Mouse (Mus musculus) hindbrain, embryonic 11.5 days (tissue): Measurements from ENCODE around the gene Tmem176a. TPM values are rescaled to one million over a fixed set of nuclear protein-coding genes. Genes with fewer than 3 reads are reported as not detected.
"Not testable (repeated sequence)": the region's sequence is repeated elsewhere in the genome, so short reads cannot be mapped to it uniquely, and the experiment has no call there.

Source experiments
- ATAC-seq: fragments of 200-750 bp; cut with Nextera tagmentation; 2 replicates; pipeline ENCODE4 v1.8.0; 2017; ENCODE audit warnings: mild to moderate bottlenecking, moderate TSS enrichment, moderate library complexity; ENCODE audit not compliant: low FRiP score
- DNase-seq: peaks from one replicate; pipeline ENCODE4 v3.0.0-alpha.2; 2015; ENCODE audit warnings: low spot score
- H3K27ac ChIP-seq: fragments of 300-500 bp; sonication (generic); 2 replicates; pipeline ENCODE4 v1.5.1; 2014; ENCODE audit warnings: mild to moderate bottlenecking, low read depth, low read length
- H3K27me3 ChIP-seq: fragments of 300-500 bp; sonication (generic); 2 replicates; pipeline ENCODE4 v1.6.1; 2014; ENCODE audit warnings: mild to moderate bottlenecking, low read length, moderate library complexity, mixed read lengths; ENCODE audit not compliant: control insufficient read depth, insufficient read depth
- H3K36me3 ChIP-seq: fragments of 300-500 bp; sonication (generic); 2 replicates; pipeline ENCODE4 v1.6.1; 2014; ENCODE audit warnings: mild to moderate bottlenecking, low read length, moderate library complexity, mixed read lengths; ENCODE audit not compliant: control insufficient read depth, insufficient read depth
- H3K4me1 ChIP-seq: fragments of 300-500 bp; sonication (generic); replicated peaks from 2 replicates; pipeline ENCODE4 v1.6.1; 2014; ENCODE audit warnings: low read length, mixed read lengths; ENCODE audit not compliant: control insufficient read depth, insufficient read depth
- H3K4me2 ChIP-seq: fragments of 300-500 bp; sonication (generic); replicated peaks from 2 replicates; pipeline ENCODE4 v1.6.1; 2014; ENCODE audit warnings: mild to moderate bottlenecking, low read depth, low read length
- H3K4me3 ChIP-seq: fragments of 300-500 bp; sonication (generic); 2 replicates; pipeline ENCODE4 v1.5.1; 2014; ENCODE audit warnings: low read depth, low read length
- H3K9ac ChIP-seq: fragments of 300-500 bp; sonication (generic); 2 replicates; pipeline ENCODE4 v1.6.1; 2014; ENCODE audit warnings: low read depth, low read length
- H3K9me3 ChIP-seq: fragments of 300-500 bp; sonication (generic); 2 replicates; pipeline ENCODE4 v1.6.1; 2016; ENCODE audit warnings: low read length; ENCODE audit not compliant: control insufficient read depth
- WGBS: fragments of 180-500 bp; shearing (Covaris S2); extraction: QIAGEN DNeasy Blood & Tissue Kit; methylation state at CpG from one replicate; pipeline ENCODE4 v1.1.7; 2014; 5-methylcytosine and 5-hydroxymethylcytosine counted together
- polyA plus RNA-seq: library from polyadenylated mRNA; unstranded; fragments of >200 nt; fragmentation: Nextera tagmentation; extraction: Ambion mirVana; gene quantifications from 2 replicates; pipeline ENCODE4 v1.2.1, GENCODE M21; 2014

The Tmem176a gene
- polyA plus RNA-seq, 1 experiment from 2014 or later = 26.0 TPM

DNA sequence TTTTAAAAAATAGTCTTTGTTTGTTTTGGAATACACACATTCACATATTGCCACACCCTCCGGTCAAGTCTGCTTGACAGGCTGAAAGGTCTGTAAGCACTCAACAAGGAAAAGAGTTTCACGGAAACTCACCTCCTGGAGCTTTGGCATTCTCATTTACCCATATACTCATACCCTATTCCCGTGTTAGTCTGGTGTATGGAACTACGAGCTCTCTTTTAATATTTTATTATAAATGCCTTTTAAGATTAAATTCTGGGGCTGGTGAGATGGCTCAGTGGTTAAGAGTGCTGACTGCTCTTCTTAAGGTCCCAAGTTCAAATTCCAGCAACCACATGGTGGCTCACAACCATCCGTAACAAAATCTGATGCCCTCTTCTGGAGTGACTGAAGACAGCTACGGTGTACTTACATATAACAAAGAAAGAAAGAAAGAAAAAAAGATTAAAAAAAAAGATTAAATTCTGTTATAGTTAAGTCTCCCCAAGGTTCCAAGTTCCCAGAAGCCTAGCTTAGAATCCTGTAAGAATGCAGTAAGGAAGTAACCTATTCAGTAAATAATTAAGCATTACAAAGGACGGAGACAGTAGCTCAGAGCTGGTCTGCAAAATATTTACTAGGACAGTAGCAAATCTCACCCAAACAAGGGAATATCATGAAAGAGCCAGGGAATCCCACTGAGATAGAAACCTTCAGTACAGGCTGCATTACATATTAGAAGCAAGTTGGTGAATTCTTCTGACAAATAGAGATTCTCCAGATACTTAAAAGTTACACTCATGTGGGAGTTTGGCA lies 18.5 kb upstream of the Tmem176a start:
- not testable (repeated sequence) for H3K36me3 ChIP-seq, H3K9me3 ChIP-seq, H3K9ac ChIP-seq, H3K27ac ChIP-seq, H3K4me2 ChIP-seq, H3K4me3 ChIP-seq, DNase-seq, H3K4me1 ChIP-seq, H3K27me3 ChIP-seq, ATAC-seq
- WGBS = 88% methylated on average over 7 of the region's 7 CpGs

DNA sequence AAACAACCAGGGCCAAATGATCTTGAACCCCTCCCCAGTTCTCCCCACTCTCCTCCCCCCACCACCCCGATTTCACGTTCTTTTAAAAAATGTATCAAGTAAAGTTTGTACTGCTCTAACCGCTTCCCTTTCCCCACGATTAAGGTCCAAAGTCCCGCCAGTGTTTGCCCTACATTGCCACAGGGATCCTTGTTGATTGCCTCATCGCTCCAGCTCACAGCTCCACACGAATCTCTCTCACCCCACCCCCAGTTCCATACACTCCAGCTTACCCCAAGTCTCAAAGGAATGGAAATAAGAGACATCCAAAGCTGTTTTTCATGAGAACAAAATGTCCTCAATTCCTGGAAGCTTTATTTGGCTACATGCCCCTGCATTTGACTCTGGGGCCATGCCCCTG lies 15.7 kb upstream of the Tmem176a start:
- H3K9ac ChIP-seq = no peak overlapping the region
- no peak for ATAC-seq
- no peaks in the 10 kb centered on the region for H3K9me3 ChIP-seq
- WGBS = 74% methylated on average over 7 of the region's 7 CpGs
- H3K4me1 ChIP-seq = no peaks in the 10 kb centered on the region
- no peak for DNase-seq
- H3K36me3 ChIP-seq = no peaks in the 10 kb centered on the region
- H3K4me2 ChIP-seq = no peak overlapping the region
- H3K27me3 ChIP-seq = no peaks in the 10 kb centered on the region
- H3K27ac ChIP-seq = no peak overlapping the region
- H3K4me3 ChIP-seq = no peak overlapping the region

DNA sequence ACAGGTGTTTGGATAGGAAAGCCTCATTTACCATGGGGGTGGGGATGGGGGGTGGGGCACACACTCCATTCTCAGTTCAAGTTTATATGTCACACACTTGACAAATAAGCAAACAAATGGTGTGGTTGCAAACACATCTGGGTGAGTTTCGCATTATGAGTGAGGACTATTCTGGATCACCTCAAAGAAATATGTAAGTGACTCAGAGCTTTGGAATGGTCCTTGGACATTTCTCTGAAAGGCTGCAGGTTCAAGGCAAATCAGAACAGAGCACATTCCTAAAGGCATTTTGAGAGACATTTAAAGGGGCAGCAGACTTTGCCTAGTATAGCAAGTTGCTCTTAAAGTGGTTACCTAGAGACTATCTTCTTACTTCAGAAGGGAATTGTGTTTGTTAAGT lies 11.7 kb upstream of the Tmem176a start:
- no peaks in the 10 kb centered on the region for H3K36me3 ChIP-seq
- ATAC-seq = no peak
- H3K4me1 ChIP-seq = no peaks in the 10 kb centered on the region
- H3K9me3 ChIP-seq = no peaks in the 10 kb centered on the region
- DNase-seq = no peak
- H3K4me2 ChIP-seq = no peak overlapping the region
- H3K4me3 ChIP-seq = no peak overlapping the region
- no peak overlapping the region for H3K9ac ChIP-seq
- no peak overlapping the region for H3K27ac ChIP-seq
- no peaks in the 10 kb centered on the region for H3K27me3 ChIP-seq
- 85% methylated on average over 1 of the region's 1 CpGs for WGBS

DNA sequence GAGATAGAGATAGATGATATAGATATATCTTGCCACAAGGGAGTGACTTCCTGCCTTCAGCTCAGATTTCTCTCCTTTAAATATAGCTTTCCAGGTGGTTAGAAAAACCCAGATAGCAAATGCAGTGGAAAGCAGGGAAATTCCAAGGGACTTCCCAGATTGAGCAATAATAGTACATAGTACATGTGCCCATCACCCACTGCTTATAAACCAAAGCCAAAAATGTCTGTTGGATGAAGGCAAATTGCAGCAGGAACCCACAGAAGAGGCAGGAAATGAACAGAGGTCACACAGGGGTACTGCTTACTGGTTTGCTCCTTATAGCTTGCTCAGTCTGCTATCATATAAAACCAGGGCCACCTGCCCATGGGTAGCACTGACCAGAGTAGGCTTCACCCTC lies 11.1 kb upstream of the Tmem176a start:
- no peak overlapping the region for H3K4me2 ChIP-seq
- no peak overlapping the region for H3K27ac ChIP-seq
- no peak overlapping the region for H3K9ac ChIP-seq
- H3K9me3 ChIP-seq = no peaks in the 10 kb centered on the region
- H3K4me3 ChIP-seq = no peak overlapping the region
- H3K36me3 ChIP-seq = no peaks in the 10 kb centered on the region
- ATAC-seq (no peak), DNase-seq (no peak)
- H3K4me1 ChIP-seq = no peaks in the 10 kb centered on the region
- no peaks in the 10 kb centered on the region for H3K27me3 ChIP-seq

DNA sequence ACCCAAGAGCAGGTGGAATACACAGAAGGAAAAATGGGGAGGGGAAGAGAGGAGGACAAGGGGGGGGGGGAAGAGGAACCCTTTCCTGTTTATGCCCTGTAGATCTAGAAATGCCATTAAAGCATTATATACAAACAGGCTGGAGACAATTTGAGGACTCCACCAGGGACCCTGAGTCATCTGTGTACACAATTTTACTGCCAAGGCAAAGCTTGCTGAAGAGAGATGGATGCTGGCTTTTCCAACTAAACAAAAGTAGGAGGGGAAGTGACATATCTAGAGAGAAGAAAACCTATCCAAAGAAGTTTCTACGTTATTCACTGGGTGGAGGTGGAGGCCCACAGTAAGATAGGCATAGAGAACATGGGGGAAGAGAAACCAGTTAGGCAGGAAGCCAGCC lies 10.5 kb upstream of the Tmem176a start:
- Histone ChIP-seq H3K4me3 (no peak overlapping the region), H3K9me3 (no peaks in the 10 kb centered on the region), H3K36me3 (no peaks in the 10 kb centered on the region), H3K27me3 (no peaks in the 10 kb centered on the region), H3K27ac (no peak overlapping the region), H3K9ac (no peak overlapping the region), H3K4me1 (no peaks in the 10 kb centered on the region), H3K4me2 (no peak overlapping the region)
- DNase-seq (no peak), ATAC-seq (no peak)
- 74% methylated on average over 1 of the region's 1 CpGs for WGBS

DNA sequence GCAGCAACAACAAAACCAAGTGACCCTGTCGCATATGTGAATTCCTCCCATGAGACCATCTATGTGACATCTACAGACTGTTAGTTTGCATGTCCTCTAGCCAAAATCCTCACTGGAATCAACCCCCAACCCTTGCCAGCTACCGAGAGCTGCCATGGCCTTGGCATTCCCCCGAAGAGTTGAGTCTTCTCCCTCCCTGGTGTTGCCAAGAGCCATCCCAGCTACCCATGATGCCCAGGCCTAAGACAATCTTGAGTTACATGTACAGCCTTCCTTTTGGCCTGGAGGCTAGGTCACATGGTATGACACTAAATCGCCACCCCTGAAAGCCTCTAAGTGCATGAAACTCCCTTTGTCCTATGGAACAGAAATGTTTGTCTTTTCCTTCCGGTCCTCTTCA lies 9.6 kb upstream of the Tmem176a start:
- WGBS = 87% methylated on average over 5 of the region's 5 CpGs
- no peak overlapping the region for H3K27ac ChIP-seq
- ATAC-seq = no peak
- no peak overlapping the region for H3K4me2 ChIP-seq
- H3K4me3 ChIP-seq = no peak overlapping the region
- H3K27me3 ChIP-seq = no peaks in the 10 kb centered on the region
- no peaks in the 10 kb centered on the region for H3K9me3 ChIP-seq
- no peak overlapping the region for H3K9ac ChIP-seq
- H3K36me3 ChIP-seq = no peaks in the 10 kb centered on the region
- DNase-seq = no peak
- no peaks in the 10 kb centered on the region for H3K4me1 ChIP-seq

DNA sequence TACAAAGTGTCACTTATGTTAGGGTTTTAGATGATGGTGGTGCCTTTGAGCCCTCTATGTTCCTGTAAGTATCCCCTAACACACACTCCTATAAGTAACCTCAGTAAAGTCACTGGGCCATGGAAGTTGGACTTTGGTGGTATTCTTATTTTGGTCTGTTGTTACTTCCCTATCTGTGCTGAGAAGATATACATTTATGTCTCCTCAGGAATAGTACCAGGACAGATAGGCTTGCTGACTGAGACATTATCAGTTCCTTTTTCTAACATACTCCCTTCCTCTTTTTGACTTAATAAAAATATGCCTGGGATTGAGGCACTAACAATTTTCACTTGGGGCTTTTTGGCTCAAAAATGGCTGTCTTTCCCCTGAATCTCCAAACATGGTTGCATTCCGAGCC lies 8.3 kb upstream of the Tmem176a start:
- ATAC-seq = no peak
- 90% methylated on average over 1 of the region's 1 CpGs for WGBS
- H3K27me3 ChIP-seq = no peaks in the 10 kb centered on the region

DNA sequence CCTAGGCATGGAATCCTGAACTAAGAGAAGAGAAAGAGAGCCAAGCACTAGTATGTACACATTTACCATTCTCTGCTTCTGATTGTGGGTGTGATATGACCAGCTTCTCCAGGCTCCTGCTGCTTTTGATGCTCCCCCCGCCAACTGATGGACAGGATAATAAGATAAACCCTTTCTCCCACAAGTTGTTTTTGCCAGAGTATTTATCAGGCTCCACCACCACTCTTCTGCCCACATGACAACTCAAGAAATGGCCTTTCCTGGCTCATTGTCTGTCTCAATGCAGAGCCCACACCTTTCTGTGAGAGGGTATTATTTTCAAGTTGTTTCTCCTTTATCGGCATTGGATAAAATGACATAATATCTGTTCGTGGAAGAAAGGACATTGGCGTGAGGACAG lies 7.2 kb upstream of the Tmem176a start:
- Histone ChIP-seq H3K9ac (no peak overlapping the region), H3K27ac (no peak overlapping the region), H3K27me3 (no peaks in the 10 kb centered on the region), H3K4me3 (no peak overlapping the region), H3K4me1 (no peaks in the 10 kb centered on the region), H3K4me2 (no peak overlapping the region), H3K36me3 (no peaks in the 10 kb centered on the region), H3K9me3 (no peaks in the 10 kb centered on the region)
- WGBS = 93% methylated on average over 4 of the region's 4 CpGs
- no peak for DNase-seq
- ATAC-seq = no peak

More for the DNA sequence above, 8.3 kb upstream of the Tmem176a start:
- Histone ChIP-seq H3K4me3 (no peak overlapping the region), H3K9me3 (no peaks in the 10 kb centered on the region), H3K27ac (no peak overlapping the region), H3K9ac (no peak overlapping the region), H3K4me2 (no peak overlapping the region), H3K4me1 (no peaks in the 10 kb centered on the region), H3K36me3 (no peaks in the 10 kb centered on the region)
- no peak for DNase-seq

DNA sequence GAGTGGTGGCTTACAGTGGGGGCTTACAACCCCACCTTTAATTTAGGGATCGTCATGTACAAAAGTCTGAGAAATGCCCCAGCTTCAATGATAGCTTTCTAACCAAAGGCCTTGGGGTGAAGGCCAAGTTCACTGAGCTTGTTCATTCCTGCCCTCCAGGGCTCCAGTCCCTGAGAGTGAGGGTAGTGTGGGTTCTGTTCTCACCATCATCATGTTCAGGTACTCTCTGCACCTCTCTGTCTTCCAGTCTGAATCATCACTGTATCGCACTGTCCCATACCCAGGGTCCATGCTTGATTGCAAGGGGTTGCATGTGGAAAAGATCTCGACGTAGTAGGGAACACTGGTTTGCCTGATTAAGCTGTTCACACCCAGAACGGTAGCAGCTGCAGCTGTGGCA lies 5.5 kb upstream of the Tmem176a start:
- no peak overlapping the region for H3K27ac ChIP-seq
- DNase-seq (no peak), ATAC-seq (no peak)
- H3K4me3 ChIP-seq = no peak overlapping the region
- 88% methylated on average over 5 of the region's 5 CpGs for WGBS
- no peaks in the 10 kb centered on the region for H3K36me3 ChIP-seq
- H3K4me2 ChIP-seq = no peak overlapping the region
- H3K4me1 ChIP-seq = no peaks in the 10 kb centered on the region
- no peaks in the 10 kb centered on the region for H3K27me3 ChIP-seq
- H3K9me3 ChIP-seq = no peaks in the 10 kb centered on the region
- H3K9ac ChIP-seq = no peak overlapping the region
